Mouse (Mus musculus) heart, postnatal 25 days (tissue): ENCODE results near the gene Eml2. TPM values are rescaled to one million over a fixed set of nuclear protein-coding genes. Genes with fewer than 3 reads are reported as not detected.

Experiments used
- DNase-seq: peaks from one replicate; pipeline ENCODE4 v3.0.0; 2022; ENCODE audit warnings: low spot score
- intact Hi-C: fragments of 180-260 bp; cut with DNase I; formaldehyde crosslinking; loops from one replicate; pipeline ENCODE4 v1.15.1; 2025
- microRNA-seq: library from miRNA; unstranded; fragments of <30 nt; microRNA quantifications from one replicate; pipeline ENCODE4 v1.2.0, GENCODE M21; 2022
- total RNA-seq, 2 experiments: library from RNA; stranded (reverse); gene quantifications; 2 replicates each; pipeline ENCODE4 v1.2.3; 2021

Eml2 gene
- total RNA-seq, 2 experiments from 2014 or later: 37.1 to 37.8 TPM

DNA sequence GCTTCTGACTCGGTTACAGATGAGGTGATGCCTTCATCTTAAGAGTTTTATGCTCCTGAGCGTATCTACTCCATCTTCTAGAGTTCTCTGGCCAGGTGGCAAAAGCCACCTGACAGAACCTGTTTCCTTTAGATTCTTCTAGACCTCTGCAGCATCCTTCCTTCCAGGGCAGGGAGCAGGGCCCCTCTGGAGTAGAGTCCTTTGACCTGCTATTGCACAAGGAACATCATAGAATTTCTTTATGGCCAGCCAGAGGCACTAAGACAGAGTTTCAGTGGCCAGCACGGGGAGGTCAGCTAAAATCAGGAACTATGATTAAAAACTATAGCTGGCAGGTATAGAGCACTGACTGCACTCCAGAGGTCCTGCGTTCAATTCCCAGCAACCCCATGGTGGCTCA, 75.9 kb downstream of the Eml2 start:
- intact Hi-C loops: no loop called here
- DNase-seq: no peak

DNA sequence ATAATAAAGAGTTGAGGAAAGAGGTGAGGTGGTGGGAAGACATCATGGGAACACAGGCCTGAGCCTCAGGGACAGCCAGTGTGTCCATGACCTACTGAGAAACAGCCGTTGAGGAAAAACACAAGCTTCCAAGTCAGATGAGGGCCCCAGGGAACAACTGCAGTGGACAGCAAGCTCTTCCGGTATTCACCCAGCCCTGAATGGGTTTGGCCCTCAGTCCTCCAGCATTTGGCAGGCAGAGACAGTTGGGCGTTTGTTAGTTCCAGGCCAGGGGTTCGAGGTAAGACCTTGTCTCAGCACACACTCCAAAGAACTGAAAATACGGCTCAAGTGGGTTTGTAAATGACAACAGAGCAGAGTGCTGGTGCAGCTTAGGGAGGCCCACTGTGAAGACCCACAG, 77.2 kb downstream of the Eml2 start:
- intact Hi-C loops: no loop called here

DNA sequence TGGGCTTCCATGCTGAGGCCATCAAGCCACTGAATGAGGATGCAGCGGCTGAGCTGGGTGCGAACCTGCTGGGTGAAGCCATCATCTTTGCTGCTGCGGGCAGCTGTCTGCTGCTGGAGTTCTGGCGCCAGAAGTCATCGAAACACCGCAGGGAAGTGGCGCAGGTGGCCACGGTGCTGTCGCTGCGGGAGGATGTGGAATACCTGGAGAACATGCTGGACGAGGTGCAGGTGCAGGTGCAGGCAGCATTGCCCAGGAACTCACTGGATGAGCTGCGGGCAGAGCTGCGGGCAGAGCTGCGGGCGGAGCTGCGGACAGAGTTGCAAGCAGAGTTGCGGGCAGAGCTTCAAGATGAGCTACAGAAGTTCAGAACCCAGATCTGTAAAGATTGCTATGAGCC, 79.2 kb downstream of the Eml2 start:
- DNase-seq: no peak
- intact Hi-C loops: no loop called here

More for the DNA sequence above, 77.2 kb downstream of the Eml2 start:
- DNase-seq: no peak

Small RNA genes within 50 kb of the gene (microRNA-seq; reads per million reads assigned to microRNA genes)
- 420 reads per million, percentile 73 among the genes with 10 or more reads in this experiment for gene Mir330

Other genes with a start within 250 kb of the Eml2 start
- gene Nanos2, start 189.0 kb upstream of the Eml2 start, total RNA-seq: not detected
- gene Mypop, start 185.2 kb upstream of the Eml2 start, total RNA-seq: 1 to 10 TPM; 3.2 to 4.0 TPM
- 10 to 100 TPM; 20.2 to 23.6 TPM for gene Irf2bp1, start 172.4 kb upstream of the Eml2 start, total RNA-seq
- gene Foxa3, start 152.9 kb upstream of the Eml2 start, total RNA-seq: not detected
- gene Sympk, start 152.0 kb upstream of the Eml2 start, total RNA-seq: 10 to 100 TPM; 76.3 to 80.1 TPM
- gene Rsph6a, start 121.7 kb upstream of the Eml2 start, total RNA-seq: not detected
- 10 to 100 TPM; 43.9 to 45.4 TPM for gene Dmwd, start 100.2 kb upstream of the Eml2 start, total RNA-seq
- gene Dmpk, start 92.6 kb upstream of the Eml2 start, total RNA-seq: 100 to 1,000 TPM; 555 to 584 TPM
- gene Six5, start 81.8 kb upstream of the Eml2 start, total RNA-seq: 1 to 10 TPM; 8.6 to 9.8 TPM
- gene Gm4969, start 58.1 kb upstream of the Eml2 start, total RNA-seq: not detected
- gene Fbxo46, start 56.6 kb upstream of the Eml2 start, total RNA-seq: 1 to 10 TPM; 5.4 to 5.5 TPM
- 1 to 10 TPM; 4.6 to 5.1 TPM for gene Qpctl, start 27.1 kb upstream of the Eml2 start, total RNA-seq
- gene Snrpd2, start 26.7 kb upstream of the Eml2 start, total RNA-seq: 10 to 100 TPM; 67.8 to 71.0 TPM
- gene Gipr, start 10.3 kb upstream of the Eml2 start, total RNA-seq: under 1 TPM; 0.21 to 0.22 TPM
- 1 to 10 TPM; 8.6 to 9.4 TPM for gene Gpr4, start 36.1 kb downstream of the Eml2 start, total RNA-seq
- 10 to 100 TPM; 57.6 to 59.3 TPM for gene Opa3, start 51.9 kb downstream of the Eml2 start, total RNA-seq
- gene Vasp, start 95.4 kb downstream of the Eml2 start, total RNA-seq: 10 to 100 TPM; 35.7 to 39.4 TPM
- not detected for gene Ppm1n, start 103.6 kb downstream of the Eml2 start, total RNA-seq
- gene Rtn2, start 106.2 kb downstream of the Eml2 start, total RNA-seq: 100 to 1,000 TPM; 124 to 136 TPM
- gene Fosb, start 133.6 kb downstream of the Eml2 start, total RNA-seq: under 1 TPM; 0.59 to 0.81 TPM
- gene Ercc1, start 168.4 kb downstream of the Eml2 start, total RNA-seq: 10 to 100 TPM; 40.7 to 45.1 TPM
- gene Cd3eap, start 183.1 kb downstream of the Eml2 start, total RNA-seq: 1 to 10 TPM; 9.1 to 9.7 TPM
- gene Ppp1r13l, start 183.3 kb downstream of the Eml2 start, total RNA-seq: 10 to 100 TPM; 36.5 to 40.5 TPM
- gene Ercc2, start 205.6 kb downstream of the Eml2 start, total RNA-seq: 10 to 100 TPM; 10.8 to 12.6 TPM
- gene Klc3, start 227.7 kb downstream of the Eml2 start, total RNA-seq: under 1 TPM; 0.23 to 0.31 TPM
- 1,000 to 10,000 TPM; 4,463 to 5,048 TPM for gene Ckm, start 228.4 kb downstream of the Eml2 start, total RNA-seq